Mouse (Mus musculus): Measurements from ENCODE around the gene Vbp1. TPM values are rescaled to one million over a fixed set of nuclear protein-coding genes. Genes with fewer than 3 reads are reported as not detected.
A peak's percentile ranks its signal among the peaks of the same experiment; 100 is the strongest.
"Not testable (repeated sequence)": the region's sequence is repeated elsewhere in the genome, so short reads cannot be mapped to it uniquely, and the experiment has no call there.

The Vbp1 gene
- polyA plus RNA-seq (2015; fragmentation: Nextera tagmentation; extraction: Ambion mirVana) = 152 and 156 TPM in 2 replicates

DNA sequence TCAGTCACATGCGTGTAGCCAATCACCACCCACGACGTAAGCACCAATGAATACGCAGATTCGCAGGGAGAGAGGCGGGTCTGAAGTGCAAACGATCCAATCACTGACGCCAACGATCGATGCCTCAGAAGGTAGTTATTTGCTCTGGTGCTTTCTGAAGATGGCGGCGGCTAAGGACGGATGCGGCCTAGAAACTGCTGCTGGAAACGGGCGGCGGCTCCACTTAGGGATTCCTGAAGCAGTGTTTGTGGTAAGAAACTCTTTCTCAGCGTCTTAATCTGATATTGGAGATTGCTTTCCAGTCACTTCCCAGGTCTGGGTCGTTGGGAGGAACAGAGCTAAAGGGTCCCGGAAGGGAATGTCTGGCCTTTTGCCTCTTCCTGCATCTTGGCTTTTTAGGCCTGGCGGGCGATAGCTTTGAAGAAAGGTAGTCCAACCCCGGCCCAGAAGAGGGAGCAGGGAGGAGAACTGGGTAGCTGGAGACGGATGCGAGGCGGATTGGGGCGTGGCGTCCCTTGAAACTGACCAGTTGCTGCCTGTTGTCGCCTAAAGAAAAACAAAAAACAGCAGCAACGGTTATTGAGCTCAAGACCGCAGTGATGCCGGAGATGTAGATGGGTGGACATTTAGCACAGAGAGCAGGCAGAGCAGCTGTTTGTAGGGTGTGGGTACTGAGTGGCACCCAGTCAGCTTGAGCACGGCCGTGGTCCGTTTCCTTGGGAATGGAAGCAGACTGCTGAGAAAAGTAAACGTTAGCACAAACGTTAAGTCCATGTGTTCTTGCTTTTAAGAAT lies at the start of gene Vbp1:
TSS of gene Vbp1 (plus strand) at position 121 of the 794 bp plus-strand sequence.
- peak; percentile 97 for ATAC-seq (ENCODE audit: insufficient number of reproducible peaks, insufficient read depth, low FRiP score, low TSS enrichment, low read depth)
- peak within 1 kb of the TSS; percentile 58 for H3K4me3 ChIP-seq
- H3K27ac ChIP-seq = peak within 1 kb of the TSS; percentile 92
- H3K9ac ChIP-seq = peak within 1 kb of the TSS; percentile 78
- H3K27me3 ChIP-seq = no peaks in the 10 kb centered on the region
- H3K4me1 ChIP-seq = no peaks in the 10 kb centered on the region
- H3K9me3 ChIP-seq = no peaks in the 10 kb centered on the region
- peak within 1 kb of the TSS; percentile 41 for H3K4me2 ChIP-seq
- WGBS = 21% methylated on average over 37 of the region's 37 CpGs
- no peaks in the 10 kb centered on the region for H3K36me3 ChIP-seq

DNA sequence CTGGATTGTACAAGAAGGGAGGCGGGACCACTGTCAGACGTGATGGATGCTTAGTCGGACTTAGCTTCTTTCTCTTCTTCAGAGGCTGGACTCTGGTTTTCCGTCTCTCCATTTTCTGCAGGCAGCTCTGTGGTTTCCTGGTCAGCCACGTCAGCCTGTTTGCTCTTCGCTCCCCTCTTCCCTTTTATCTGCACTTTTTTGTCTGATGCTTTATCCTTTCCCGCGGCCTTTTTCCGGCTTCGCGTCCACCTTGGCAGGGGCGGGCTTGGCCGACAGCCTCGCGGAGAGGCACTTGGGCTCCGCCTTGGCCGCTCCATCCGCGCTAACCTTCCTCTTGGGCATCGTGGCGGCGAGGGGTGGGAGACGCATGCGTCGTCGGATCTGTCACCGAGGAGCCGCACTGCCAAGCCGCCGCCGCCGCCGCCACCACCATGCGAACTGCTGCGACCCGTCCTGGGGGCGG lies 38.9 kb upstream of the Vbp1 start:
- WGBS = 22% methylated on average over 37 of the region's 37 CpGs

DNA sequence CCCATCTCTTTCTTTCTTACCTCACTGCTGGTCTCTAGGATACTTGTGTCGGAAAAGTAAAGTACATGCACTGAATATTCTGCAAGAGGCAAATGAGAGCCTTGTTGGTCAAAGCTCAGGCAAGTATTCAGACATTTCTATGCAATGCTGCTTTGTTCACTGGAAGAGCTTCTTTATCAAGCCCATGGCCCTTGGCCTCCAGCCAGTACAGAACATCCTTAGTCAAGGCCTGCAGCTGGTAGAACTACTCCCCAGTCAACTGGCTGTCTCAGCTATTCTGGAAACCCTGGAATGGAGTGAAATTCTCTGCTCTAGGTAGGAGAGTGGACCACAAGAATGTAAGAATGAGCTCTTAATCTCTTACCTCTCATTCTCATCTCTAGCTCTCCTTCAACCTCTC lies 24.2 kb upstream of the Vbp1 start:
- ATAC-seq (ENCODE audit: insufficient number of reproducible peaks, insufficient read depth, low FRiP score, low TSS enrichment, low read depth) = no peak
- H3K4me2 ChIP-seq = no peak overlapping the region
- H3K9ac ChIP-seq = no peak overlapping the region
- 94% methylated on average over 1 of the region's 1 CpGs for WGBS
- H3K4me3 ChIP-seq = no peak overlapping the region
- H3K27me3 ChIP-seq = no peaks in the 10 kb centered on the region
- H3K36me3 ChIP-seq = no peaks in the 10 kb centered on the region
- no peak overlapping the region for H3K27ac ChIP-seq
- no peaks in the 10 kb centered on the region for H3K4me1 ChIP-seq
- no peaks in the 10 kb centered on the region for H3K9me3 ChIP-seq

More for the DNA sequence above, 38.9 kb upstream of the Vbp1 start:
- ATAC-seq (ENCODE audit: insufficient number of reproducible peaks, insufficient read depth, low FRiP score, low TSS enrichment, low read depth); H3K27ac ChIP-seq; H3K36me3 ChIP-seq; H3K27me3 ChIP-seq; H3K4me1 ChIP-seq; H3K9me3 ChIP-seq: not testable (repeated sequence)
- Histone ChIP-seq H3K4me2 (peak overlapping the region; percentile 56), H3K4me3 (peak overlapping the region; percentile 44), H3K9ac (peak overlapping the region; percentile 49; the same call in 1 of the 2 replicates)

DNA sequence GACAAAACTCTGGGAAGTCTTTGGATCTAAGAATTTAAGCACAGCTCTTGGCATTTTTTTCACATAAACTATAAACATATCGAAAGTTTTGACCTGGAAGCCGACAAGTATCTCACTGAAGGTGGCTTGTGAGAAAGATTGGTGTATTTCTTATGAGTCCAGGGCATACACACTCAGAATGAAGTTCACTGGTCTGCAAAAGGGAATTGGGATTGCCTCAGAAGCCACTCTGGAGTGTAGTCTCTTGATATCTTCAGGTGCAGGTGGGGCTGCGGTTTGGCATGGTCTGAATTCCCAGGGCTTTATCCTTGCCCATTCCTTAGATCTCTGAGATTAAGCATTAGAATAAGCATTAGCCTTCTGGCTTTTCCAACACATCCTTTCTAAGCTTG lies 316 bp upstream of the Vbp1 start:
- no peak overlapping the region; the same call in 1 of the 2 replicates for H3K4me3 ChIP-seq
- H3K9ac ChIP-seq = no peak overlapping the region
- WGBS = 32% methylated on average over 3 of the region's 3 CpGs
- H3K4me2 ChIP-seq = peak overlapping the region; percentile 35
- no peaks in the 10 kb centered on the region for H3K4me1 ChIP-seq
- ATAC-seq (ENCODE audit: insufficient number of reproducible peaks, insufficient read depth, low FRiP score, low TSS enrichment, low read depth) = no peak
- no peaks in the 10 kb centered on the region for H3K36me3 ChIP-seq
- H3K9me3 ChIP-seq = no peaks in the 10 kb centered on the region
- no peak overlapping the region for H3K27ac ChIP-seq
- no peaks in the 10 kb centered on the region for H3K27me3 ChIP-seq

DNA sequence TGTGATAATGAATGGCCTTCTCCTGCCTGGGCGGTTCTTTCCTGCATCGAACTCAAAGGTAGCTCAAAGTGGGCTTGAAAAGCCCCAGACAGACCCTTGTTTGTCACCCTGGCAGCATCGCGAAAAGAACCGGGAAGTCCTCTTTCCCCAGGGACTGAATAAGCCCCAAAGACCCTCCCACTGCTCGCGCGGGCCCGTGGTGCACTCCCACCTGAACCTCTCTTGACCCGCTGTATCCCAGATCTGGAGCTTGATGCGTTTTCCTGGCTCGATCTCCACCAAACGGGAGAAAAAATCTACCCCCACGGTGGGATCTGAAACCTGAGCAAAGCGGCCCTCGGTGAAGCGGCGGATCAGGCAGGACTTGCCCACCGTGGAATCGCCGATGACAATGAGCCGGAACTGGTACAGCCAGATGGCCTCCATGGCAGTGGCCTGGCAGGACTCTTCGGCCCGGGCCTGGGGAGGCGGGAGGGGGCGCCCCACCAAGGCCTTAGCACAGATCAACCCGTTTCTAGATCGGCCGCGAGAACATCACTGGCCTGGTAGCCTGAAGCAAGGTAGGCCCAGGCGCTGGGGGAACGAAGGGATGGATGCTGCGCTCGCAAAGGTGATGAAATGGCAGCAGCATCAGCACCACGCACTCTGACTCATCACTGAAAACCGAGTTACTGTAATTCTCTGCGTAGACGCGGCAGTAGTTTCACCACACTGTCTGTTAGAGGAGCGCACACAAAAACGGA lies 63.7 kb downstream of the Vbp1 start, which contains the start of gene Rab39b:
TSS of gene Rab39b (minus strand) at position 650 of the 743 bp plus-strand sequence.
- 22% methylated on average over 41 of the region's 41 CpGs for WGBS
- ATAC-seq (ENCODE audit: insufficient number of reproducible peaks, insufficient read depth, low FRiP score, low TSS enrichment, low read depth) = peak; percentile 64
- Histone ChIP-seq H3K9me3 (no peaks in the 10 kb centered on the region), H3K9ac (peak within 1 kb of the TSS; percentile 69), H3K36me3 (no peaks in the 10 kb centered on the region), H3K4me1 (no peaks in the 10 kb centered on the region), H3K4me3 (peak within 1 kb of the TSS; percentile 53), H3K27ac (no peak within 1 kb of the TSS), H3K4me2 (peak within 1 kb of the TSS; percentile 59), H3K27me3 (no peaks in the 10 kb centered on the region)

DNA sequence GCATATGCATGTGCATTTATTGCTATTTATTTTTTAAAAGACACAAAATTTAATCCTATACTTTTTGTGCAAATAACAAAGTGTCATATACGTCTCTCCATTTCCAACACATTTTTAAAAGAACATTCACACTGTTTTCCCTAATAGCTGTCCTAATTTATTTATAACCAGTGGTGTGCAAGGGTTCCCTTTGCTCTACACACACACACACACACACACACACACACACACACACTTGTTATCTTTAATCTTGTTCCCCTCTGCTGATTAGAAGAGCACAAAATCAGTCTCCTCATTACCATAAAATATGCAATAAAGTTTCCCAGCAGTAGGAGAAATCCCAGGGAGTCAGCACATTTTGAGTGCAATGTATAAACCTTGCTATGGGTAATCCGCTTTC lies 64.4 kb downstream of the Vbp1 start:
- no peak overlapping the region for H3K9ac ChIP-seq
- H3K9me3 ChIP-seq = no peaks in the 10 kb centered on the region
- ATAC-seq (ENCODE audit: insufficient number of reproducible peaks, insufficient read depth, low FRiP score, low TSS enrichment, low read depth) = no peak
- no peak overlapping the region for H3K27ac ChIP-seq
- H3K36me3 ChIP-seq = no peaks in the 10 kb centered on the region
- no peaks in the 10 kb centered on the region for H3K4me1 ChIP-seq
- H3K4me2 ChIP-seq = no peak overlapping the region
- WGBS = 85% methylated on average over 2 of the region's 2 CpGs
- H3K4me3 ChIP-seq = no peak overlapping the region
- no peaks in the 10 kb centered on the region for H3K27me3 ChIP-seq

Other genes starting within 250 kb of the Vbp1 start
- 68.1 and 70.1 TPM in 2 replicates for gene Fundc2, start 131.9 kb upstream of the Vbp1 start, polyA plus RNA-seq (2015; fragmentation: Nextera tagmentation; extraction: Ambion mirVana)
- gene F8, start 131.7 kb upstream of the Vbp1 start, polyA plus RNA-seq (2015; fragmentation: Nextera tagmentation; extraction: Ambion mirVana) = 2.0 and 2.5 TPM in 2 replicates
- gene Cmc4, start 97.7 kb upstream of the Vbp1 start, polyA plus RNA-seq (2015; fragmentation: Nextera tagmentation; extraction: Ambion mirVana) = 29.6 and 30.8 TPM in 2 replicates
- 10.8 and 11.7 TPM in 2 replicates for gene Mtcp1, start 97.7 kb upstream of the Vbp1 start, polyA plus RNA-seq (2015; fragmentation: Nextera tagmentation; extraction: Ambion mirVana)
- gene Brcc3, start 97.7 kb upstream of the Vbp1 start, polyA plus RNA-seq (2015; fragmentation: Nextera tagmentation; extraction: Ambion mirVana) = 58.9 and 60.9 TPM in 2 replicates
- gene Rab39b, start 63.9 kb downstream of the Vbp1 start, polyA plus RNA-seq (2015; fragmentation: Nextera tagmentation; extraction: Ambion mirVana) = 3.7 TPM in 2 replicates

Measured in embryonic facial prominence, embryonic 13.5 days (tissue).